In genomic region chr5:135776546-135776945, GRCm38 (mm10) we compare ENCODE assay signal across 20 mouse cellular contexts. TPM values are rescaled to one million over a fixed set of nuclear protein-coding genes. Genes with fewer than 3 reads are reported as not detected.
DNase-seq lines count a peak whose midpoint lies in the region; ATAC-seq lines count a peak whose summit lies in the region.
"Had no signal": no experiment of that assay in that cellular context is flagged by ENCODE, and none has a peak within 500 bp of the region (broad histone marks: within the 10 kb centered on the region; RNA-seq: fewer than 3 reads in every experiment).

No protein-coding gene starts in this region.

- ATAC-seq in heart, embryonic 13.5 days (ENCODE audit: extremely low read depth, insufficient number of reproducible peaks, low FRiP score, low TSS enrichment) = no peak
- ATAC-seq in heart, embryonic 12.5 days (ENCODE audit: insufficient number of reproducible peaks, low FRiP score) = no peak
- ATAC-seq in midbrain, embryonic 13.5 days = no peak
- no peak for ATAC-seq in midbrain, embryonic 15.5 days (replicated peaks)
- ATAC-seq in megakaryocyte progenitor cell, adult 5-6 weeks (replicated peaks; ENCODE audit: poor library complexity) = no peak
- ATAC-seq: liver, embryonic 12.5 days had no signal

- H3K36me3 ChIP-seq in heart, embryonic 13.5 days = peaks cover 17% of the 10 kb centered on the region
- H3K36me3 ChIP-seq in heart, embryonic 12.5 days = peaks cover 13% of the 10 kb centered on the region
- H3K36me3 ChIP-seq in midbrain, embryonic 13.5 days = peaks cover 6% of the 10 kb centered on the region; the same call in 1 of the 2 replicates
- H3K36me3 ChIP-seq in midbrain, embryonic 15.5 days (replicated peaks) = no peaks in the 10 kb centered on the region

- H3K4me3 ChIP-seq in heart, embryonic 13.5 days = no peak overlapping the region
- no peak overlapping the region for H3K4me3 ChIP-seq in heart, embryonic 12.5 days
- H3K4me3 ChIP-seq in midbrain, embryonic 13.5 days (replicated peaks) = no peak overlapping the region
- H3K4me3 ChIP-seq in midbrain, embryonic 15.5 days = no peak overlapping the region
- H3K4me3 ChIP-seq: hindbrain, embryonic 15.5 days had no signal

- H3K9me3 ChIP-seq in heart, embryonic 13.5 days = no peaks in the 10 kb centered on the region
- no peaks in the 10 kb centered on the region for H3K9me3 ChIP-seq in heart, embryonic 12.5 days (replicated peaks)
- no peaks in the 10 kb centered on the region for H3K9me3 ChIP-seq in midbrain, embryonic 13.5 days
- H3K9me3 ChIP-seq in midbrain, embryonic 15.5 days = no peaks in the 10 kb centered on the region
- H3K9me3 ChIP-seq: hindbrain, embryonic 15.5 days; limb, embryonic 10.5 days; liver, embryonic 12.5 days; lung, embryonic 15.5 days had no signal

- peak; percentile 65 for DNase-seq in kidney, adult 9 months
- DNase-seq in kidney, postnatal 25 days = peak; percentile 50 to 76
- no peak for DNase-seq in left cerebral cortex, adult 8-10 months (ENCODE audit: low spot score in 2 of 2)
- DNase-seq: adrenal gland, postnatal 36 days; cerebellum, postnatal 25 days; gastrocnemius, postnatal 14 days; right cerebral cortex, postnatal 4 days; thymus, postnatal 4 days had no signal

- H3K4me2 ChIP-seq in heart, embryonic 13.5 days = no peak overlapping the region
- H3K4me2 ChIP-seq in heart, embryonic 12.5 days = no peak overlapping the region
- H3K4me2 ChIP-seq in midbrain, embryonic 13.5 days (replicated peaks) = 0 out of 2 replicates have a peak overlapping the region, but pooled peaks have one; percentile 1
- no peak overlapping the region for H3K4me2 ChIP-seq in midbrain, embryonic 15.5 days

- peak overlapping the region; percentile 12; the same call in 1 of the 2 replicates for H3K9ac ChIP-seq in heart, embryonic 13.5 days
- no peak overlapping the region for H3K9ac ChIP-seq in heart, embryonic 12.5 days
- H3K9ac ChIP-seq in midbrain, embryonic 13.5 days (replicated peaks) = 0 out of 2 replicates have a peak overlapping the region, but pooled peaks have one; percentile 34
- no peak overlapping the region for H3K9ac ChIP-seq in midbrain, embryonic 15.5 days
- H3K9ac ChIP-seq: hindbrain, embryonic 15.5 days; liver, embryonic 12.5 days; lung, embryonic 15.5 days had no signal

- H3K27me3 ChIP-seq in heart, embryonic 13.5 days (replicated peaks) = peaks cover 12% of the 10 kb centered on the region
- H3K27me3 ChIP-seq in heart, embryonic 12.5 days (replicated peaks) = no peaks in the 10 kb centered on the region
- no peaks in the 10 kb centered on the region for H3K27me3 ChIP-seq in midbrain, embryonic 13.5 days
- H3K27me3 ChIP-seq in midbrain, embryonic 15.5 days (replicated peaks) = no peaks in the 10 kb centered on the region
- H3K27me3 ChIP-seq: hindbrain, embryonic 15.5 days; lung, embryonic 15.5 days had no signal

- WGBS in heart, embryonic 13.5 days = 73% methylated on average over 4 of the region's 4 CpGs
- WGBS in heart, embryonic 12.5 days = 88% methylated on average over 4 of the region's 4 CpGs
- WGBS in midbrain, embryonic 13.5 days = 76% methylated on average over 4 of the region's 4 CpGs
- 67% methylated on average over 4 of the region's 4 CpGs for WGBS in midbrain, embryonic 15.5 days

- H3K27ac ChIP-seq in heart, embryonic 13.5 days (replicated peaks) = no peak overlapping the region
- no peak overlapping the region for H3K27ac ChIP-seq in heart, embryonic 12.5 days (ENCODE audit: poor library complexity, severe bottlenecking)
- no peak overlapping the region for H3K27ac ChIP-seq in midbrain, embryonic 13.5 days
- no peak overlapping the region for H3K27ac ChIP-seq in midbrain, embryonic 15.5 days
- H3K27ac ChIP-seq: hindbrain, embryonic 15.5 days; limb, embryonic 10.5 days; liver, embryonic 12.5 days; lung, embryonic 15.5 days had no signal

- peaks cover 35% of the 10 kb centered on the region for H3K4me1 ChIP-seq in heart, embryonic 13.5 days
- H3K4me1 ChIP-seq in heart, embryonic 12.5 days (replicated peaks) = peaks cover 23% of the 10 kb centered on the region
- peaks cover 31% of the 10 kb centered on the region for H3K4me1 ChIP-seq in midbrain, embryonic 13.5 days (replicated peaks)
- peaks cover 30% of the 10 kb centered on the region for H3K4me1 ChIP-seq in midbrain, embryonic 15.5 days

RNA-seq across cellular contexts. Expression of gene Styxl1, which starts 1.6 kb away (rescaled TPM):
- polyA plus RNA-seq in heart, embryonic 13.5 days (2015; fragmentation: Nextera tagmentation; extraction: Ambion mirVana) = 0.29 TPM in 1 of 2 replicates, not detected in the other
- polyA plus RNA-seq in heart, embryonic 12.5 days (2016; fragmentation: Nextera tagmentation; extraction: Ambion mirVana) = not detected in 2 replicates
- 0.34 TPM in 1 of 2 replicates, not detected in the other for polyA plus RNA-seq in midbrain, embryonic 13.5 days (2015; fragmentation: Nextera tagmentation; extraction: Ambion mirVana)
- polyA plus RNA-seq in midbrain, embryonic 15.5 days (2015; fragmentation: Nextera tagmentation; extraction: Ambion mirVana) = 0.50 TPM in 1 of 2 replicates, not detected in the other
- total RNA-seq in megakaryocyte progenitor cell, adult 5-6 weeks (2015) = not detected in 2 replicates
- not detected in 2 replicates for total RNA-seq in megakaryocyte progenitor cell, adult 5-6 weeks (2017)
- total RNA-seq in left cerebral cortex, adult 8-10 months (2022) = under 1 TPM in 2 of 4 experiments, not detected in 2; 0.30 to 0.37 TPM
- total RNA-seq: gastrocnemius, postnatal 14 days; heart, adult 8-10 months; heart, postnatal 25 days had no signal
- polyA plus RNA-seq: limb, embryonic 10.5 days; liver, embryonic 12.5 days had no signal

RNA-seq across cellular contexts. Expression of gene Mdh2, which starts 1.7 kb away (rescaled TPM):
- polyA plus RNA-seq in heart, embryonic 13.5 days (2015; fragmentation: Nextera tagmentation; extraction: Ambion mirVana) = 966 and 1,014 TPM in 2 replicates
- 950 TPM in 2 replicates for polyA plus RNA-seq in heart, embryonic 12.5 days (2016; fragmentation: Nextera tagmentation; extraction: Ambion mirVana)
- 563 and 580 TPM in 2 replicates for polyA plus RNA-seq in midbrain, embryonic 13.5 days (2015; fragmentation: Nextera tagmentation; extraction: Ambion mirVana)
- 581 and 587 TPM in 2 replicates for polyA plus RNA-seq in midbrain, embryonic 15.5 days (2015; fragmentation: Nextera tagmentation; extraction: Ambion mirVana)
- 415 and 419 TPM in 2 replicates for total RNA-seq in megakaryocyte progenitor cell, adult 5-6 weeks (2015)
- 185 and 192 TPM in 2 replicates for total RNA-seq in megakaryocyte progenitor cell, adult 5-6 weeks (2017)
- total RNA-seq in left cerebral cortex, adult 8-10 months (2022) = 100 to 1,000 TPM; 407 to 445 (median 424) TPM

RNA-seq across cellular contexts. Expression of gene Srrm3, which starts 30.1 kb away (rescaled TPM):
- 0.06 and 0.13 TPM in 2 replicates for polyA plus RNA-seq in heart, embryonic 13.5 days (2015; fragmentation: Nextera tagmentation; extraction: Ambion mirVana)
- 0.22 TPM in 1 of 2 replicates, not detected in the other for polyA plus RNA-seq in heart, embryonic 12.5 days (2016; fragmentation: Nextera tagmentation; extraction: Ambion mirVana)
- 91.4 and 124 TPM in 2 replicates for polyA plus RNA-seq in midbrain, embryonic 13.5 days (2015; fragmentation: Nextera tagmentation; extraction: Ambion mirVana)
- polyA plus RNA-seq in midbrain, embryonic 15.5 days (2015; fragmentation: Nextera tagmentation; extraction: Ambion mirVana) = 98.9 and 111 TPM in 2 replicates
- not detected in 2 replicates for total RNA-seq in megakaryocyte progenitor cell, adult 5-6 weeks (2015)
- total RNA-seq in megakaryocyte progenitor cell, adult 5-6 weeks (2017) = not detected in 2 replicates
- 10 to 100 TPM; 61.8 to 78.3 (median 68.6) TPM for total RNA-seq in left cerebral cortex, adult 8-10 months (2022)
- total RNA-seq: gastrocnemius, postnatal 14 days; heart, adult 8-10 months; heart, postnatal 25 days; megakaryocyte, adult 5-6 weeks had no signal
- polyA plus RNA-seq: limb, embryonic 10.5 days; liver, embryonic 12.5 days had no signal

RNA-seq across cellular contexts. Expression of gene Tmem120a, which starts 32.3 kb away (rescaled TPM):
- polyA plus RNA-seq in heart, embryonic 13.5 days (2015; fragmentation: Nextera tagmentation; extraction: Ambion mirVana) = 30.8 and 32.0 TPM in 2 replicates
- polyA plus RNA-seq in heart, embryonic 12.5 days (2016; fragmentation: Nextera tagmentation; extraction: Ambion mirVana) = 34.5 and 35.8 TPM in 2 replicates
- polyA plus RNA-seq in midbrain, embryonic 13.5 days (2015; fragmentation: Nextera tagmentation; extraction: Ambion mirVana) = 70.1 and 72.7 TPM in 2 replicates
- polyA plus RNA-seq in midbrain, embryonic 15.5 days (2015; fragmentation: Nextera tagmentation; extraction: Ambion mirVana) = 82.4 and 85.5 TPM in 2 replicates
- 8.5 and 11.6 TPM in 2 replicates for total RNA-seq in megakaryocyte progenitor cell, adult 5-6 weeks (2015)
- 8.2 and 19.1 TPM in 2 replicates for total RNA-seq in megakaryocyte progenitor cell, adult 5-6 weeks (2017)
- total RNA-seq in left cerebral cortex, adult 8-10 months (2022) = 10 to 100 TPM; 16.8 to 20.5 (median 19.7) TPM

Comparison
In these comparisons a context has a peak if more than half of its experiments do, and no peak if none do; other contexts are left out.
1. H3K9ac ChIP-seq: peak in heart, embryonic 13.5 days (single experiment) and midbrain, embryonic 13.5 days (single experiment); none in heart, embryonic 12.5 days (single experiment) and midbrain, embryonic 15.5 days (single experiment).
2. DNase-seq: peak in kidney, adult 9 months (single experiment) and kidney, postnatal 25 days (2 of 2); none in left cerebral cortex, adult 8-10 months (0 of 2).
3. RNA of gene Srrm3, which starts 30.1 kb away (polyA plus RNA-seq): 91.4 to 124 TPM in midbrain, embryonic 13.5 days and 98.9 to 111 TPM in midbrain, embryonic 15.5 days; 0.22 TPM in heart, embryonic 12.5 days and 0.06 to 0.13 TPM in heart, embryonic 13.5 days; every median in the first group is over 10 times any median in the second.